Mouse (Mus musculus) brown adipose tissue, adult 24 weeks (tissue): ENCODE results near the gene Slc6a12. TPM values are rescaled to one million over a fixed set of nuclear protein-coding genes. Genes with fewer than 3 reads are reported as not detected.
A peak's percentile ranks its signal among the peaks of the same experiment; 100 is the strongest.

Experiments used
- H3K27ac ChIP-seq: fragments of 200-500 bp; replicated peaks from 2 replicates; pipeline ENCODE4 v1.5.1; 2012; ENCODE audit warnings: low read depth, mild to moderate bottlenecking, low read length
- H3K4me1 ChIP-seq: fragments of 200-500 bp; 2 replicates; pipeline ENCODE4 v1.6.1; 2012; ENCODE audit warnings: low read length, mixed read lengths; ENCODE audit not compliant: control insufficient read depth, insufficient read depth, insufficient read length
- H3K4me3 ChIP-seq: fragments of 200-500 bp; 2 replicates; pipeline ENCODE4 v1.5.1; 2012; ENCODE audit warnings: low read depth, mild to moderate bottlenecking, low read length, moderate library complexity; ENCODE audit not compliant: insufficient read depth
- polyA plus RNA-seq: library from polyadenylated mRNA; stranded (reverse); fragments of >200 nt; gene quantifications from 2 replicates; pipeline ENCODE4 v1.2.4, GENCODE M21; 2012; ENCODE audit not compliant: missing spikeins, insufficient read depth, insufficient read length

Slc6a12 gene
- polyA plus RNA-seq = 0.71 and 1.6 TPM in 2 replicates

DNA sequence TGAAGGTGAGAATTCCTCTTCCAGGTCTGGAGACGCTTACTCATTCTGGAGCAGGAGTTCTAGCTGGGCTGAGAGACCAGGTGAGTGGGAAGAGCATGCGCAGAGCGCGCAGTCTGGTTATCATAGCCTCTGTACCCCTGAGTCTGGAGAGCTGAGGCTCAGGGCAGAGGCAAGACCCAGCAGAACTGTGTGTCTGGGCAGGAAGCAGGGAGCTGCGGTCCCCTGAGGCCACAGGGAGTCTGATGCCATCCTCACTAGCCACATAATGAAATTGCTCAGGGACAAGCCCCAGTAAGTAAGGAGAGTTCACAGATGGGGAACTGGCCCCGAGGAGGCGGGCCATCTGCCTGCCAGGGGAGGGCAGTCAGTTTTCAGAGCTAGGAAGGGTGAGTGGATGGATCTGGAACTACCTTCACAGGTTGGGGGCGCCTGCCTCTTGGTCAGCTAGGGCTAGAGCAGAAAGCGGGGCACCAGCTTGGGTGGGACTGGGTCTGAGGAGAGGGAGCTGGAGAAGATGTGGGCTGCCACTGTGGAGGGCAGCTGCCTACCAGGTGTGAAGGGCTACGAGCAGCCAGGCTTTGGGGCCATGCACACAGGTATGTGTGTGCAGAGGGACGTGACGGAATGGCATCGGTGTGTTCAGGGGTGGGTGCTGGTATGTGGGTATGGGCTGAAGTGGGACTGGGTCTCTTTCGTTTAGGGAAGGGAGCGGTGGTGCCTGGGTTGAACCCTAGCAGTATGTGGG, at the start of gene Slc6a12:
TSS of gene Slc6a12 (plus strand) at position 51 of the 745 bp plus-strand sequence.
- H3K4me1 ChIP-seq = no peaks in the 10 kb centered on the region
- no peak within 1 kb of the TSS for H3K4me3 ChIP-seq
- H3K27ac ChIP-seq = no peak within 1 kb of the TSS

DNA sequence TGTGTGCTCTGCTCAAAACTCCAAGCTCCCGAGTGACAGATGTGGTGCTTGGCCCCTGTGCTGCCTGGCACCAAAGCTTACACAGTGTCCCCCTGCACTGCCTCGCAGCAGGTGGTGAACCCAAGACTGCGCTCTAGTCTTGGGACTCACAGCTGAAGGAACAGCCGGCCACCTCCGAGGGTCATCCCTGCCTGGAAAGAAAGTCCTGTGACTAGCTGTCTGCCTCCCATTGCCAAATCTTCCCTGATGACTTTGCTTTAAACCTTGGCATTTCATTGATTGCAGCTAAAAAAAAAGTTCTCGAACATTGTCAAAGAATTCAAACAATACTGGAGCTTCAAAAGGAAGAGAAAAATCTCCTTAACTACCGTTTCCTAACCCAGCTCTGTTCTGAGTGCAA, 43.6 kb upstream of the Slc6a12 start:
- Histone ChIP-seq H3K4me3 (no peak overlapping the region), H3K27ac (no peak overlapping the region), H3K4me1 (peaks cover 3% of the 10 kb centered on the region; the same call in 1 of the 2 replicates)

DNA sequence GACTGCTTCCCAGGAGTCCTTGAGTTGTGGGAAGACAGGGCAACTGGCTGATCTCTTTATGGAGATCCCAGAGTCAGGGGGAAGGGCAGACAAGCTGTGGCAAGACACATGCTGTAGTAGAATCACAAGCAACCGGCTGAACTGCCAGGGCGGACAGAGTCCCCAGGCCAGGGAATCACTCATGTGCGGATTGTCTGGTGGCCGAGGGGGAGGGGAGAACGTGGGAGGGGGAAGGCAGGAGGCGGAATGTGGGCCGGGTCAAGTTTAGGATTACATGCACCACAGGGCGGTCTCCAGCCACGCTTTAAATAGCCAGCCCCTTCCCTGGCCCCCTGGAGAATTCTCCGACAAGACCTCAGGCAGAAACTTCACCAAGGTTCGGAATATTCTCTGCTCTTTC, 42.9 kb upstream of the Slc6a12 start, which contains the start of gene Slc6a13:
TSS of gene Slc6a13 (plus strand) at position 274 of the 400 bp plus-strand sequence.
- H3K4me1 ChIP-seq = peaks cover 5% of the 10 kb centered on the region; the same call in 1 of the 2 replicates
- H3K27ac ChIP-seq = peak within 1 kb of the TSS; percentile 63
- H3K4me3 ChIP-seq = peak within 1 kb of the TSS; percentile 43

DNA sequence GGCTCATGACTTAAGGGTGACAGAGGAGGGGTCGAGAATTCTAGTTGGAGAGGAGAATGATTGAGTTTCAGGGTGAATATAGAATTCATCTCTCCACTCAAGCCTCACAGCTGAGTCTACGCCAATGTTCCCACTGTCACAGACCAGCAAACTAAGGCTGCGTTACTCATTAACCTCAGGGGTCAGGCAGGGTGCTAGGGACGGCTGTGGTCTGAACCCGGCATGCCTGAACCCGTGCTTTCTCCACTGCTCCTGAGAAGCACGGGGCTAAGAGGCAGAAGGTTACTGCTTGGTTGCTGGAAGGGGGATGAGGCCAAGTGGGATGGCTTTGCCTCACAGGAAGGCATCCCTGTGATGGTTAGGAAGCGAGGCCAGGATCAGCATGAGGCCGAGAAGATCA, 42.4 kb upstream of the Slc6a12 start:
- peak overlapping the region; percentile 43 for H3K4me3 ChIP-seq
- H3K27ac ChIP-seq = peak overlapping the region; percentile 63
- peaks cover 5% of the 10 kb centered on the region; the same call in 1 of the 2 replicates for H3K4me1 ChIP-seq

DNA sequence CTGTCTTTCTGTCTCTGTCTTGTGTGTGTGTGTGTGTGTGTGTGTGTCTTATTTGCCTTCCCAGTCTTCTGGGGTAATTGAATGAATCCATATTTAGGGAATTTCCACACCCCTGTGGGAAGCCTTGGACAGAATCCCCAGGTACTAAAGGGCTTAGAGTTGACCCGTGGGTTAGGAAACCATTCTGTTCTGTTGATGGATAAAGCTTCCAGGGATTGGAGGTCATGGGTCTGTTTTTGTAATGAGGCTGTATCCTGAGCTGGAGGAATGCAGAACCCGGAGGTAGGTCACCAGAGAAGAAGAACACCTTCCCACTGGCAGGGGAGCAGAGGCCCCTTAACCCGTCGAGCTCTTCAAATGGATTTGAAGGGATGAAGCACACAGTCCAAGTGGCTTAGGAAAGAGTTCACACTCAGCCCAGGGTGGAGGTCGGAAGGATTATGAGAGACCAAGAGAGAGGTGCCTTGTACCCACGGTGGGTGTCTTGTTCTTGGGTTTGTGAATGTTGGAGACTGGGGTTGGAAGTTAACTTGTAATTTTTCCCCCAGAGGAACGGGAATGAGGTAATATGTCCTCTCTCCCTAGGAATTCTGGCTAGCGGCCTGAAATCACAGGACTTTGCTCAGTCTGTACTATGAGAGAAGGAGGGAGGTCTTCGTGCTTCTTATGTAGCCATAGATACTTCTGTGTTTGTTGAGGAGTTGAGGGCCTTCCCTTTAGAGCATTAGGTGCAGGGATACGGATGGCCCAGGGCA, 39.2 kb upstream of the Slc6a12 start:
- H3K4me1 ChIP-seq = peaks cover 13% of the 10 kb centered on the region; the same call in 1 of the 2 replicates
- H3K27ac ChIP-seq = peak overlapping the region; percentile 97
- H3K4me3 ChIP-seq = no peak overlapping the region

DNA sequence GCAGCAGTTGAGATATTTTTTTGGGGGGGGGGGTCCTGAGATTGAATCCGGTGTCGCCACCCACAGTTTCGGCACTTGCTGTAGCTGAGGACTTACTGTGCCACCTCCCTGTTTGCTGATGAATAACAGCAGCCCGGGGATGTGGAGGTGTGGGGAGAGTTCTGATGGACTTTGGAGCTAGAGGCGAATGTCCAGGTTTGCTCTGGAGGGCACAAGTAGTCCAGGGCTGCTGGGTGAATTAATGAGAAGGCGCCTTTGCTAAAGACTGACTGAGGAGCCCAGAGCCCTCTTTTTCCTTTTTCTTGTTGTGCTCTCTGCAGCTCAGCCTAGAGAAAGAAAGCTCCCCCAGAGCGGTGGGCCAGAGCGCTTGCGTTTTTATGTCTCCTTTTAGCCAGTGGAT, 38.2 kb upstream of the Slc6a12 start:
- Histone ChIP-seq H3K4me3 (no peak overlapping the region), H3K27ac (peak overlapping the region; percentile 97), H3K4me1 (peaks cover 13% of the 10 kb centered on the region; the same call in 1 of the 2 replicates)

DNA sequence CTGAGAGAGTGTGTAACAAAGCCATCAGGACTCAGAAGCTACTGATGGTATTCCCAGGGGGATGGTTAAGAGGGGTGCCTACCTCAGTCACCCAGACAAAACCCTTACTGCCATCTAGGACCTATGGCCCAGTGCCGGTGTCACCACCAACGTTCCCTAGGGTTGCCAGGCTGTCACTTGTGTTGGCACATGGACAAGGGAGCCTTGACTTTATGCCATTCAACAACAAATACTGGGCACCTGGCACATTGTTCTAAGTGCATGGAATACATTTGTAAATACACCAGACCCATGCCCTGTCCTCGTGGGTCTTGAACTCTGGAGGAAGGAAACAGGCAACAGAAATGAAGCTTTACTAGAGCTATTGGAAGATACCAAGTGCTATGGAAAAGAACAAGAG, 37.3 kb upstream of the Slc6a12 start:
- Histone ChIP-seq H3K27ac (peak overlapping the region; percentile 59), H3K4me1 (peaks cover 13% of the 10 kb centered on the region; the same call in 1 of the 2 replicates), H3K4me3 (no peak overlapping the region)

DNA sequence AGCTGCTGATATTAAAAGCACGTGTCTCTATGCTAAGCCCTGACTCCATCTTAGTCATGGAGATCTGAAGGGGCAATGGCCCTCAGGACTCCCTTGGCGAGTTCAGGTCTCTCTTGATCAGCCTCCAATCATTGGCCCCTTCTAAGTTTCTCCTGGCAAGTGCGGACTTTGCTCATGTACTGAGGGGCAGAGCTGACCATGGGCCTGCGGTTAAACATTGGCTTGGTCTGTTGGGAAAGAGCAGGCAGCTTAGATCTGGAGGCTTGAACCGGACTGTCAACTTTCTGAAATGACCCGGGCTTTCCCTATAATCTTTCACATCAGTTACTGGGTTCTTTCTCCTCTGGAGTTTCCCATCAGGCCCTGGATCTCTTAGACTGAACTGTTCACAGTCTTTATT, 31.9 kb upstream of the Slc6a12 start:
- peaks cover 4% of the 10 kb centered on the region; the same call in 1 of the 2 replicates for H3K4me1 ChIP-seq
- no peak overlapping the region for H3K4me3 ChIP-seq
- H3K27ac ChIP-seq = no peak overlapping the region

DNA sequence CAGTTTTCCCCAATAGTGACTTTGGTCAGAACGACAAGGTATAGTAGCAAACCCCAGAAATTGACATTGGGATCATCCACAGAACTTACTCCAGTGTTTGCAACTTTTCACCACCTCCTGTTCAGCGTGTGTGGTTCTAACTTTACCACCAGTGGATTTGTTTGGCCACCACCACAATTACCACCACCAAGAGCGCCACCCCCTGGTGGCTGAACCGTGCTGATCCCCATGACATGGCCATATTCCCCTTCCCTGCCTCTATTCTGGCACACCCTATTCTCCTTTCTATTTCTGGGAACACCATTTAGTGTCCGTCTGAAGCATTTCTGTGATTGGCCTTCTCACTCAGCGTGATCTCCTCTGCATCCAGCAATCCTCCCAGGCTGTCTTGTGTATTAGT, 23.8 kb upstream of the Slc6a12 start:
- H3K4me1 ChIP-seq = 0 out of 2 replicates have a peak, but pooled peaks cover 2% of the 10 kb centered on the region
- H3K27ac ChIP-seq = no peak overlapping the region
- no peak overlapping the region for H3K4me3 ChIP-seq

DNA sequence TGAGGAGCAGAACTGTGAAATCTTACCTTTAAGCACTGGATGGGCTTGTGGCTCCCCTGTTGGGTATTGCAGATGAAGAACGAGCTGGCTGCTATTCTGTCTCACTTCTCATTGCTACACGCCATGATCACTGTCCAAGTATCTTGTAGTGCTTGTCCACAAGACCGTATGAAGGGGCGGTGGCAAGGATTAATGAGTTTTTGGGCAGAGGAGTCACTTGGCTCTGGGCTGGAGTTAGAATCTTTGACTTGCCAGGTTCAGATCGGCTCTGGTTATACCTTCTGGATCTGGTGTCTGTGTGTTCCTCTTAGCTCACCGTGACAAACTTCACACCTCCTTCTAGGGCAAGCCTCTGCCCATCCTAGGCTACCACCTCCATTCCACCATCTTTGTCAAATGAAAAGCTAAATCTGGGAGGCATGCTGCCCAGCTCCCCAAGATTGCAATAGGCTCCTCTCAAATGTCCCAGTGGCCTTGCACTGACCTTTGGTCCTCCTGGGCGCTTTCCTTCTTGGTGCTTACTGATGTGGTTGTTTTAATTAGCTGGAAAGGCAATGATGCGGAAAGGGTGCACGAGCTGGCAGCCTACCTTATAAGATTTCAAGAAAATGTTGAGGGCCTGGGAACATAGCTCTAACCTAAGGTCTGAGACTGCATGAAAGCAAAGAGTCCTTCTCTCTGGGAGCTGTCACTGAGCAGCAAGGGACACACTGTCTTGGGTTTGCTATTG, 20.3 kb upstream of the Slc6a12 start:
- no peak overlapping the region for H3K4me3 ChIP-seq
- peaks cover 9% of the 10 kb centered on the region; the same call in 1 of the 2 replicates for H3K4me1 ChIP-seq
- no peak overlapping the region for H3K27ac ChIP-seq

DNA sequence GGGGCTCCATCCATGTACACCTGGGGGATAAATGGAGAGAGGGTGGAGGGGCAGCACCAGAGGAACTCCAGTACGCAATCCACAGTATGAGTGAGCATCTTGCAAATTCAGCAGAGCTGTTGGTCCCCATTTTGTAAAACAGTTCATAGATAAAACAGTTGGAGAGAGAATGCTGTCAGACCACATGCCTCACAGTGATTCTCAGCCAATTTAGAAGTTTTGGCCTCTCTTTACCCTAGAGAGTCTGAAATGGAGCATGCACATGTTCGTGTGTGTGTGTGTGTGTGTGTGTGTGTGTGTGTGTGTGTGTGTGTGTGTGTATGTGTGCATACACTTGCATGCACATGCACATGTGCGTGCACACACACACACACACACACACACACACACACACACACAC, 17.6 kb upstream of the Slc6a12 start:
- Histone ChIP-seq H3K4me1 (peaks cover 9% of the 10 kb centered on the region; the same call in 1 of the 2 replicates), H3K4me3 (no peak overlapping the region), H3K27ac (no peak overlapping the region)

DNA sequence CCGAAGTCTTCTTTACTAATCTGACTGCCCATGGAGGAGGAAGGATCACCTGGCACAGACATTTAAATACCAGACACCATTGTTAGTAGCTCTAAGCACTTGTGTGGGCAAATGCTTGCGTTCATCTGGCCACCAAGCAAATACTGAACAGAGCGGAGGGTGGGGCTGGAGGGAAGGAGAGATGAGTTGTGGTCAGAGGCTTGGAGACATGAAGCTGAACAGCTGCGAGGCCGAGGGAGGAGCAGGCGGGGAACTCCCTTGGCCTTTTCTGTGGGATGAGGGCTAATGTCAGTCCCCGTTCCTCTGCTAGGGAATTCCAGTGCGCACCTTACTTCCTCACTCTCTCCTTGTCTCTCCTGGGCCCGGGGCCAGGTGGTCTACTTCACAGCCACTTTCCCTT, 17.1 kb upstream of the Slc6a12 start:
- no peak overlapping the region for H3K4me3 ChIP-seq
- peaks cover 9% of the 10 kb centered on the region; the same call in 1 of the 2 replicates for H3K4me1 ChIP-seq

DNA sequence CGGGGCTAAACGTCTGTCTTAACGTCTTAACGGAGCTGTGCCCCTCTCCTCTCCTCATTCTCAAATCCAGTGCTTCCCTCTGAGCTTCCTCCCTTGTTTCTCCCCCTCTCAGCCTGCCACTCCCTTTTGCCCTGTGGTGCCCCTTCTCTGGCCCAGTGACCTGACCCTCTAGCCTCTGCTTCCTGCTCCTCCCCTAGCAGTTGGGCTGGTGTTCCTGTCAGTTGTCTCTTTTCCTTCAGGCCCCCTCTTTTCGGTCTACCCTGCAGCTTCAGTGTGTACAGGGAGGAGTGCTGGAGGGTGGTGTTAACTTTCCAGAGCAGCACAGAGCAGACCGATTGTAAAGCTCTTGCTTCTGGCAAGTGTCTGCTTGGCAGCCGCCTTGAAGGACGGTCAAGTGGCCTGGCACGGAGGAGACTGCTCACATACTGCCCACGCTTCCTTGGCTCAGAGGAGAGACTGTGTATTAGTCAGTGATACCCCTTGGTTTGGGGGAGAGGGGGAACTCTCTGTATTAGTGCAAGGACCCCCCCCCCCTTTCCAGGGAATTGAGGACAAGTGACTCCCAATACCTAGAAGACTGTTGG, 16.3 kb upstream of the Slc6a12 start:
- Histone ChIP-seq H3K4me1 (peaks cover 9% of the 10 kb centered on the region; the same call in 1 of the 2 replicates), H3K27ac (no peak overlapping the region), H3K4me3 (no peak overlapping the region)

More for the DNA sequence above, 17.1 kb upstream of the Slc6a12 start:
- H3K27ac ChIP-seq = no peak overlapping the region

DNA sequence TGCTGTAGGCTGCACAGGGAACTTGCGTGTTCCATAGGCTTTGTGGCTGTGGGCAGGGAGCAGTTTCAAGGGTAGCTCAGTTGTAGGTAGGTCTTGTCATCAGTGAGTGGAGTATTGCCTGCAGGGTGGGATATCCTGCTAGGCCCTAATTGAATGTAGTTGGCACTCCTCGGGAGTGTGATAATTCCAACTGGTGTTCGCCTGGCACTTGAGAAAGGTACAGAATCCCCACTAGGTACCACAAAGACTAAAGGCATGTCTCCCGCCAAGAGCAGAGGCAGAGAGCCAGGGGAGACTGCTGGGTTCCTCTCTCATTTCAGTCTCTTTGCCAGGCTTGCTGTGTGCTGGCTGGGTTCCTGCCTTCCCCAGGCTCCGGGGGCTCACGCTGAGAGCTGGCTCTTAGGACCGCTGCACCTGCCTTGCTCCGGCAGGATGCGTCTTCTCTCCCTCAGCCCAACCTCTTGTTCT, 14.4 kb upstream of the Slc6a12 start:
- Histone ChIP-seq H3K4me3 (no peak overlapping the region), H3K27ac (no peak overlapping the region)

More for the DNA sequence above, 14.4 kb upstream of the Slc6a12 start:
- H3K4me1 ChIP-seq = peaks cover 7% of the 10 kb centered on the region; the same call in 1 of the 2 replicates
